Mouse (Mus musculus): ENCODE results near the gene Ercc4.

GRCm38 (mm10) chr16:13193663-13194071 is 84.2 kb downstream of the Ercc4 start:
- TF ChIP-seq CTCF (IDR thresholded peaks at IDR 0.05; ENCODE audit: low read depth, low read length) (no peak), POLR2A (IDR thresholded peaks at IDR 0.05; ENCODE audit: extremely low read depth, insufficient read depth, low read length) (no peak)

Data from liver, adult 2 months (tissue).